Mouse (Mus musculus) limb, embryonic 14.5 days (tissue): ENCODE measurements around the gene Hspa12a. TPM values are rescaled to one million over a fixed set of nuclear protein-coding genes. Genes with fewer than 3 reads are reported as not detected.

Experiments used
- ATAC-seq: fragments of 200-750 bp; cut with Nextera tagmentation; 2 replicates; pipeline ENCODE4 v1.8.0; 2017; ENCODE audit warnings: low read depth, moderate number of reproducible peaks, moderate TSS enrichment; ENCODE audit not compliant: low FRiP score
- DNase-seq: peaks from one replicate; pipeline ENCODE4 v3.0.0-alpha.2; 2015; ENCODE audit warnings: low spot score
- H3K27ac ChIP-seq: fragments of 300-500 bp; sonication (generic); replicated peaks from 2 replicates; pipeline ENCODE4 v1.5.1; 2014; ENCODE audit warnings: low read depth, mild to moderate bottlenecking, low read length, moderate library complexity, mixed read lengths
- H3K27me3 ChIP-seq: fragments of 300-500 bp; sonication (generic); 2 replicates; pipeline ENCODE4 v1.6.1; 2014; ENCODE audit warnings: low read length, mixed read lengths; ENCODE audit not compliant: control insufficient read depth, insufficient read depth
- H3K36me3 ChIP-seq: fragments of 300-500 bp; sonication (generic); 2 replicates; pipeline ENCODE4 v1.6.1; 2014; ENCODE audit warnings: mild to moderate bottlenecking, low read length, moderate library complexity, mixed read lengths; ENCODE audit not compliant: control insufficient read depth, insufficient read depth
- H3K4me1 ChIP-seq: fragments of 300-500 bp; sonication (generic); 2 replicates; pipeline ENCODE4 v1.6.1; 2014; ENCODE audit warnings: antibody characterized with exemption, low read length, mixed read lengths; ENCODE audit not compliant: control insufficient read depth, insufficient read depth
- H3K4me2 ChIP-seq: fragments of 300-500 bp; sonication (generic); replicated peaks from 2 replicates; pipeline ENCODE4 v1.6.1; 2014; ENCODE audit warnings: low read depth, mild to moderate bottlenecking, low read length, moderate library complexity; ENCODE audit not compliant: severe bottlenecking
- H3K4me3 ChIP-seq: fragments of 300-500 bp; sonication (generic); replicated peaks from 2 replicates; pipeline ENCODE4 v1.5.1; 2014; ENCODE audit warnings: low read length
- H3K9ac ChIP-seq: fragments of 300-500 bp; sonication (generic); 2 replicates; pipeline ENCODE4 v1.6.1; 2014; ENCODE audit warnings: mild to moderate bottlenecking, low read depth, low read length, moderate library complexity; ENCODE audit not compliant: severe bottlenecking
- H3K9me3 ChIP-seq: fragments of 300-500 bp; sonication (generic); 2 replicates; pipeline ENCODE4 v1.6.1; 2016; ENCODE audit warnings: low read length; ENCODE audit not compliant: control insufficient read depth
- POLR2A ChIP-seq: fragments of 200-500 bp; IDR thresholded peaks from 2 replicates; pipeline ENCODE4 v1.8.0; 2012; ENCODE audit warnings: inconsistent platforms, mild to moderate bottlenecking, moderate library complexity, borderline replicate concordance; ENCODE audit not compliant: insufficient read depth, insufficient read length; ENCODE audit errors: extremely low read depth
- WGBS: fragments of 180-500 bp; shearing (Covaris S2); extraction: QIAGEN DNeasy Blood & Tissue Kit; methylation state at CpG from one replicate; pipeline ENCODE4 v1.1.7; 2014; 5-methylcytosine and 5-hydroxymethylcytosine counted together
- polyA plus RNA-seq, 2 experiments: library from polyadenylated mRNA; depleted of rRNA in 1 of 2; stranded (reverse) in 1 of 2; unstranded in 1 of 2; fragments of >200 nt; fragmentation: Nextera tagmentation in 1 of 2; extraction: Ambion mirVana in 1 of 2; gene quantifications; 2 replicates each; pipeline versions ENCODE4 v1.2.1 to v1.2.3; 2012 to 2014

Hspa12a gene
- polyA plus RNA-seq, 2 experiments: 2.4 to 6.1 TPM

DNA sequence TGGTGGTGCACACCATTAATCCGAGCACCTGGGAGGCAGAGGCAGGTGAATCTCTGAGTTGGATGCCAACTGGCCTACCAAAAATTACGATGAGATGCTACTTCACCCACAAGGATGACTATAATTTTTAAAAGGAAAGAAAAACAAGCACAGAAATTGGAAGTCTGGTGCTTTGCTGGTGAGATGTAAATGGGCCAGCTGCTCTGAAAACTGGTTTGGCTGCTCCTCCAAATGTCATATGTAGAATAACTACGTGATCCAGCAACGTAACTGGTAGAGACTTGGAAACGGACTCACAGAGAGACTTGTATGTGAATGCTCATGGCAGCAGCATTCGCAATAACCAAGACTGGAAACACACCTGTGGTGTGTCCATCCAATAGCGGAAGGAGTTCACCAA, 113.3 kb downstream of the Hspa12a start:
- 84% methylated on average over 7 of the region's 7 CpGs for WGBS

DNA sequence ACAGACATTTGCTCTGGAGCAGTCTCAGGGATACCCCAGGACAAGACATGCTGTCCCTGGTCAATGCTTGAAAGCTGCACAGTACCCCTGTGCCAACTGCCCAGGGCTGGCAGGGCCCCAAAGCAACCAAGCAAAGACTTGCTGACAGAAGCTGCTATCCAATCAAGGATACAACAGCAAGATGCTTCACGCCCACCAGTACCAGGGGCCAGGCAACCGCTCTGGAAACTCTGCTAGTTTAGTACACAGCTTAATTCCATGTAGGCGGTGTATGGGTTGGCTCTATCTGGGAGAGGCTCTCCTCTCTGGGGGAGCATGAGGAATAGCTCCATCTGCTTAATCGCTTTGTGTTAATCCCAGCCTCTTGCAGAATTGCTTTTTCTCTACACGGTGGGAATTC, 113.9 kb downstream of the Hspa12a start:
- no peaks in the 10 kb centered on the region for H3K27me3 ChIP-seq
- H3K9me3 ChIP-seq: no peaks in the 10 kb centered on the region
- DNase-seq: no peak
- no peak overlapping the region for H3K4me3 ChIP-seq
- WGBS: 85% methylated on average over 5 of the region's 5 CpGs
- H3K27ac ChIP-seq: no peak overlapping the region
- no peak overlapping the region for H3K9ac ChIP-seq
- H3K4me1 ChIP-seq: no peaks in the 10 kb centered on the region
- H3K36me3 ChIP-seq: no peaks in the 10 kb centered on the region
- no peak for TF ChIP-seq POLR2A
- no peak for ATAC-seq
- H3K4me2 ChIP-seq: no peak overlapping the region

More for the DNA sequence above, 113.3 kb downstream of the Hspa12a start:
- H3K4me2 ChIP-seq: no peak overlapping the region
- no peak overlapping the region for H3K9ac ChIP-seq
- H3K27me3 ChIP-seq: no peaks in the 10 kb centered on the region
- no peaks in the 10 kb centered on the region for H3K4me1 ChIP-seq
- TF ChIP-seq POLR2A: no peak
- no peaks in the 10 kb centered on the region for H3K36me3 ChIP-seq
- ATAC-seq (no peak), DNase-seq (no peak)
- H3K9me3 ChIP-seq: no peaks in the 10 kb centered on the region
- no peak overlapping the region for H3K27ac ChIP-seq
- H3K4me3 ChIP-seq: no peak overlapping the region

DNA sequence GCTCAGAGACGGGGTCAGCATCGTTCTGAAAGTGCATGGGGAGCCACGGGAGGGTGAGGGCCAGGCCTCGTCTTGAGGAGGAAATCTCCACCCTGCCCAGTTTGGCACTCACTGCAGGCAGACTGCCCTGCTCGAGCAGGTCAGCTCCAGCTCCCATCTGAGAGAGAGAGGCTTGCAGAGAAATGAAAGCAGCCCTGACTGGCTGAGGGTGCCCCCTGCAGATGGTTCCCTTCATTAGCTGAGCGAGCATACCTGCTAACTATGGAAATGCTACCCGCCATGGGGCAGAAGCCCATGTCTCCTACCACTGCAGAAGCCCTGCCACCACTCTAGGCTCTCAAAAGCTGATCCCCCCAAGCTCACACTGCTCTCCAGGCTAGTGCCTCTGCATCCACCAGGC, 115.8 kb downstream of the Hspa12a start:
- no peak for DNase-seq
- ATAC-seq: no peak
- H3K27me3 ChIP-seq: no peaks in the 10 kb centered on the region
- H3K9me3 ChIP-seq: no peaks in the 10 kb centered on the region
- H3K4me1 ChIP-seq: no peaks in the 10 kb centered on the region
- H3K9ac ChIP-seq: no peak overlapping the region
- H3K4me2 ChIP-seq: no peak overlapping the region
- WGBS: 50% methylated on average over 7 of the region's 7 CpGs
- no peak overlapping the region for H3K4me3 ChIP-seq
- TF ChIP-seq POLR2A: no peak
- no peak overlapping the region for H3K27ac ChIP-seq
- H3K36me3 ChIP-seq: no peaks in the 10 kb centered on the region

DNA sequence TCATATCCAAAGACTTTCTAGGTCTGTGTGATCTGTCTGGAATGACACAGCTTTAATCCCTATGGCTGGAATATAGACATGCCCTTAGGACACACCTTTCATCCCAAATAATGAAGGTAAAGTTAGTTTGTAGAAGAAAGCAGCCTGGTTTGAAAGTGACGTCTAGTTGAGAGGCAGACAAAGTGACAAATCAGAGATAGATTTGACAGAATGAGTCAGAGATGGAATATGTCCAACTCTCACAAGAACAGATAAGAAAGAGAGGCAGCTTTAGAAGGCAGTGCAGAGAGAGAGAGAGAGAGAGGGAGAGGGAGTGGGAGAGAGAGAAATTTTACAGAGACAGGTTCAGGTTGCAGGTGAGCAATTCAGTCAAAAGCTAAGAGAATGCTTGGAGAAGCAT, 119.1 kb downstream of the Hspa12a start:
- no peaks in the 10 kb centered on the region for H3K27me3 ChIP-seq
- no peak overlapping the region for H3K4me2 ChIP-seq
- ATAC-seq (no peak), DNase-seq (no peak)
- H3K36me3 ChIP-seq: no peaks in the 10 kb centered on the region
- 72% methylated on average over 1 of the region's 1 CpGs for WGBS
- H3K27ac ChIP-seq: no peak overlapping the region
- no peaks in the 10 kb centered on the region for H3K4me1 ChIP-seq
- no peak overlapping the region for H3K9ac ChIP-seq
- no peaks in the 10 kb centered on the region for H3K9me3 ChIP-seq
- no peak for TF ChIP-seq POLR2A
- H3K4me3 ChIP-seq: no peak overlapping the region

DNA sequence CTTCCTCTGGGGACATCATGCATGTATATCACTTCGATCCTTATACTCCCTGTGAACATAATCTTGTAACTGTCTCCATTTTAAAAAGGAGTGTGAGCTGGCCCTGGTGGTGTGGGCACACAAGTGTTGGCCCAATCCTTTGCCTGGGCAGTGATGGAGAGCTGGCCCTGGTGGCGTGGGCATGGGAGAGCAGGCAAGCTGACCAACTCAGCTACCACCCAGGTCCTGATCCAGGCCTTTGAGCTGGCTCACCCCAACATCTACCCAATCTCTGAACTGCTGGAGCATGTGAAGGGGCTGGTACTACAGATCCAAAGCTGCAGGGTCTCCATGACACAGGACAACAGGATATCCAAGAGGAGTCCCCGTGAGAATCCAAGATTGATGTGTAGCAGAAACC, 120.2 kb downstream of the Hspa12a start:
- DNase-seq (no peak), ATAC-seq (no peak)
- WGBS: 92% methylated on average over 3 of the region's 3 CpGs
- peaks cover 2% of the 10 kb centered on the region; the same call in 1 of the 2 replicates for H3K4me1 ChIP-seq
- H3K4me2 ChIP-seq: no peak overlapping the region
- TF ChIP-seq POLR2A: no peak
- H3K27ac ChIP-seq: no peak overlapping the region
- no peak overlapping the region for H3K4me3 ChIP-seq
- no peaks in the 10 kb centered on the region for H3K9me3 ChIP-seq
- no peak overlapping the region for H3K9ac ChIP-seq
- H3K27me3 ChIP-seq: no peaks in the 10 kb centered on the region
- no peaks in the 10 kb centered on the region for H3K36me3 ChIP-seq
